Mouse (Mus musculus) erythroblast, embryonic 14.5 days (primary cell): ENCODE measurements around the gene Snx15. TPM values are rescaled to one million over a fixed set of nuclear protein-coding genes. Genes with fewer than 3 reads are reported as not detected.

Experiments
- H3K27me3 ChIP-seq: 2 replicates; pipeline ENCODE4 v1.6.1; 2012; ENCODE audit warnings: inconsistent platforms; ENCODE audit not compliant: control insufficient read depth
- H3K36me3 ChIP-seq: 2 replicates; pipeline ENCODE4 v1.6.1; 2012; ENCODE audit warnings: mild to moderate bottlenecking, inconsistent platforms; ENCODE audit not compliant: control insufficient read depth
- H3K4me1 ChIP-seq: 2 replicates; pipeline ENCODE4 v1.6.1; 2012; ENCODE audit warnings: inconsistent platforms; ENCODE audit not compliant: control insufficient read depth
- H3K4me3 ChIP-seq: replicated peaks from 2 replicates; pipeline ENCODE3; 2012; ENCODE audit warnings: moderate library complexity, mild to moderate bottlenecking, inconsistent platforms
- H3K9me3 ChIP-seq: 2 replicates; pipeline ENCODE4 v1.6.1; 2012; ENCODE audit warnings: low read length, inconsistent platforms, mixed read lengths; ENCODE audit not compliant: control insufficient read depth
- GATA1 ChIP-seq: IDR thresholded peaks from 2 replicates; pipeline ENCODE4 v1.6.1; 2012; ENCODE audit warnings: low read length, inconsistent platforms, mixed read lengths
- TAL1 ChIP-seq: IDR thresholded peaks from 3 replicates; pipeline ENCODE4 v1.6.1; 2012; ENCODE audit warnings: low read length, inconsistent platforms, mixed read lengths
- polyA plus RNA-seq: library from polyadenylated mRNA; stranded (reverse); fragments of >175 nt; gene quantifications from 2 replicates; pipeline ENCODE4 v1.2.3, GENCODE M21; 2012

Snx15 gene
- 87.4 and 91.3 TPM in 2 replicates for polyA plus RNA-seq

DNA sequence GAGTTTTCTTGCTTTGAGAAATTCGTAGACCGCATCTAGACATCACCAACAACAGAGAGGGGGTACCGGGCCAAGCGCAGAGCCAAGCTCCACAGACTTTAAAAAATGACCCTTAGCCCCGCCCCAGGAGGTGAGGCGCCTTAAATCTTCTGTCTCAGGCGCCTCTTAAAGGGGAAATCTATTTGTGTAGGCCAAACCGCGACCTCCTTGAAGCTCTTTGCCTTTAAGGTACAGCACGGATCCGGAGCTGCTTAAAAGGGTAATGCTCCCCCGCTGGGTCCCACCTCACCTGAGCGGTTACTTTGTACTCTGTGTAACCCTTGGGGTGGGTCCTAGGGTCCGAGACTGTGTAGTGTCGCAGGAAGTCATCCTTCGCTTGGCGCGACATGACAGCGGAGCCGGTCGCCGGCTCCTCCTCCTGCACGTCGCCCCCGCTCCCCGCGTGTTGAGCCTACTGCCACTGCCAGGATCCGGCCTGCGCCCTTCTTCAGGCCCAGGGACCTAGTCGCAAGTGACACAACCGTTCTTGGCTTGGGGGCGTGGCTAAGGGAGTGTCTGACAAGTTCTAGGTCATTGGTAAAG lies at the start of gene Snx15:
Gene Snx15, minus strand, starts transcription at position 545 of the 582 bp plus-strand sequence.
- no peaks in the 10 kb centered on the region for H3K27me3 ChIP-seq
- peaks cover 33% of the 10 kb centered on the region for H3K36me3 ChIP-seq
- H3K4me1 ChIP-seq, result peaks cover 72% of the 10 kb centered on the region
- H3K4me3 ChIP-seq, result peak within 1 kb of the TSS; percentile 68
- no peaks in the 10 kb centered on the region for H3K9me3 ChIP-seq
- no peak for TF ChIP-seq GATA1
- TF ChIP-seq TAL1, result no peak

DNA sequence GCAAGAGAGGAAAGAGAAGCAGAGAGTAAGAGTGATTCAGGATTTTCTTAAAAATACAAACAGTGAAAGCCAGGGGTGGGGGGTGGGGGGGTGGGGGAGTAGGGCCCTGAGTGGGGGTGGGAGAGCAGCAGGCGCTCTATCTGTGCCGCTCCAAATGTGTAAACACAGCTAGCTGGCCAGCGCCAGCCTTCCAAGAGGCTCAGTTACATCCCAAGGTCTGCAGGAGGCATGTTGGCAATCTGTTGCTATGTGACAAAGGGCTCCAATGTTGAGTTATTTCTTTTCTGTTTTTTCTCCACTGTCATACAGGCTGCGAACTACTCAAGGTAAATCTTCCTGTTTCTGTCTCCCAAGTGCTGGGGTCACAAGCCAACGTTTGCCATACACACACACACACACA lies 46.7 kb upstream of the Snx15 start:
- Histone ChIP-seq H3K4me1 (no peaks in the 10 kb centered on the region), H3K36me3 (no peaks in the 10 kb centered on the region), H3K27me3 (no peaks in the 10 kb centered on the region), H3K4me3 (no peak overlapping the region), H3K9me3 (peaks cover 4% of the 10 kb centered on the region; the same call in 1 of the 2 replicates)
- TF ChIP-seq GATA1, result no peak
- TF ChIP-seq TAL1, result no peak

DNA sequence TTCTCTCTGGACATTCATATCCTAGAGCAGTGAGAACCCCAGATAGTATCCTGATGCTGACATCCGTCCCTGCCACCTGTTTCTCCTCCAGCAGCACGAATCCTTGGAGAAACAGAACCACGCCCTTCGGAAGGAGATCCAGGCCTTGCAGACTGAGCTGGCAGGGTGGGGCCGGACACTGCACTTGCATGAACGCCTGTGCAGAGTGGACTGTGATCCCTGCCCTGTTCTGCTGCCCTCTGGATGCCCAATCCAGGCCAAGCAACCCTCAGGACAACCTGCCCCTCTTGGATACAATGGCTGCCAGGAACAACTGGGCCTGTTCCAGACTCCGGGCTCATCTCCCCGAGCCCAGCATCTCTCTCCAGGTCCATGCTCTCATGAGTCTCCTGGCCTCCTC lies 43.1 kb upstream of the Snx15 start:
- H3K4me1 ChIP-seq, result no peaks in the 10 kb centered on the region
- no peak for TF ChIP-seq TAL1
- TF ChIP-seq GATA1, result no peak

DNA sequence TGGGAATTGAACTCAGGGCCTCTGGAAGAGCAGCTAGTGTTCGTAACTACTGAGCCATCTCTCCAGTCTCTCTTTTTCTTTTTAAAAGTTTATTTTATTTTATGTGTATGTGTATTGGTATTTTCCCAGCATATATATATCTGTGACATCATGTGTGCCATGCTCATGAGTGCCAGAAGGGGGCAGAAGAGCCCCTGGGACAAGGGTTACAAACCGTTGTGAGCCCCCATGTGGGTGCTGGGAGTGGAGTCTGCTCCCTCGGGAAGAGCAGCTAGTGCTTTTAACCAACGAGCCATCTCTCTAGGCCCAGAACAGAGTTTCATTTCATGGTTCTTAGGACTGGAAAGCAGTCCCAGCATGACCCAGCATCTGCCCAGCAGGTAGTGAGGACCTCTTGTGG lies 38.6 kb upstream of the Snx15 start:
- TF ChIP-seq TAL1, result no peak
- no peak for TF ChIP-seq GATA1
- no peaks in the 10 kb centered on the region for H3K9me3 ChIP-seq
- peaks cover 2% of the 10 kb centered on the region; the same call in 1 of the 2 replicates for H3K27me3 ChIP-seq
- H3K4me3 ChIP-seq, result no peak overlapping the region
- H3K36me3 ChIP-seq, result no peaks in the 10 kb centered on the region
- peaks cover 9% of the 10 kb centered on the region for H3K4me1 ChIP-seq

More for the DNA sequence above, 43.1 kb upstream of the Snx15 start:
- no peaks in the 10 kb centered on the region for H3K27me3 ChIP-seq
- H3K9me3 ChIP-seq, result no peaks in the 10 kb centered on the region
- no peaks in the 10 kb centered on the region for H3K36me3 ChIP-seq
- no peak overlapping the region for H3K4me3 ChIP-seq

DNA sequence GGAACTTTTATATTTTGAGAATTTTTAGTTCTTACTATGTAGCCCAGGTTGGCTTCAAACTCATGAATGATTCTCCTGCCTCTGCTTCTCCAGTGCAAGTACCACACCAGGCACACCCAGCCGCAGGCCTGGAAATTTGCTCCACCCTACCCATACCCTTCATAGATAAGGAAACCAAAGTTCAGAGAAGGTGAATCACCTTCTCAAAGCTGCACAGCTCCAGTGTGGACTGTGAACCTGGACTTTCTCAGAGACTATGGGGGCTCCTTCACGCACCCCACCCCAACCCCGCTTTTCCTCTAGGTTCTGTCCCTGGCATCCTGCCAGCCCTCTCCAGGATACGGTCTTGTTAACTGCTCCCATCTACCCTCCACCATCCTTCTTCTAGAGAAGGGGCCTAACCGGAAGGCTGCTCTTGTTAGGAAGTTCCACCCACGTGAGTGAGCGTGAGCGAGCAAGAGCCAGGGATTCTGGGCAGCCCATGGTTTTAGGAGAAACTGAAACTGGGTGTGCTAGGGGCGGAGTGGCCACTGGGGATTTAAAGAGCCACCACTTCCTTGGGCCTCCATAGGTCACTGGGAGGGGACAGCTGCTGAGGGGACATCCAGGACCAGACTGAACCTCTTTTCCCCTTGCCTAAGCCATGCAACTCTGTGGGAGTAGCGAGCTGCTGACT lies 35.9 kb upstream of the Snx15 start:
- no peak overlapping the region for H3K4me3 ChIP-seq
- no peaks in the 10 kb centered on the region for H3K36me3 ChIP-seq
- peaks cover 9% of the 10 kb centered on the region for H3K4me1 ChIP-seq

DNA sequence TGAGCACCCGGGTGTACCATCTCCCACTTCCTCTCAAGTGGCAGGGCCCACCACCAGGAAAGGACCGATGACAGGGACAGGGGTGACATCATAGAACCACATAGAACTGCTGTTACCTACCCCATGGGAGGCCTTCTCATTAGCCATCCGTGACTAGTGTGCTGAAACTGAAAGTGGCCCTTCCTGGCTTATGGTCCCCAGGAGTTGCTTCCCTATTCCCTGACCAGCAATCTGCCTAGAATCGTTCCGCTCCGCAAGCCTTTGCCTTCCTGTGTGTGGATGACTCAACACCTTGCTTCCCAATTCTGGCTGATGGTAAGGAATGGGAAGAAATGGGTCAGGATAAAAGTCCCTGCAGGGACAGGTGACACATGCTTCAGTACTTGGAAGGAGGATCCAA lies 29.1 kb upstream of the Snx15 start:
- Histone ChIP-seq H3K27me3 (peaks cover 4% of the 10 kb centered on the region; the same call in 1 of the 2 replicates), H3K36me3 (no peaks in the 10 kb centered on the region), H3K4me1 (peaks cover 8% of the 10 kb centered on the region), H3K4me3 (no peak overlapping the region), H3K9me3 (no peaks in the 10 kb centered on the region)
- TF ChIP-seq GATA1 (no peak), TAL1 (no peak)

More for the DNA sequence above, 35.9 kb upstream of the Snx15 start:
- peaks cover 4% of the 10 kb centered on the region; the same call in 1 of the 2 replicates for H3K27me3 ChIP-seq
- H3K9me3 ChIP-seq, result no peaks in the 10 kb centered on the region
- TF ChIP-seq GATA1 (no peak), TAL1 (no peak)

DNA sequence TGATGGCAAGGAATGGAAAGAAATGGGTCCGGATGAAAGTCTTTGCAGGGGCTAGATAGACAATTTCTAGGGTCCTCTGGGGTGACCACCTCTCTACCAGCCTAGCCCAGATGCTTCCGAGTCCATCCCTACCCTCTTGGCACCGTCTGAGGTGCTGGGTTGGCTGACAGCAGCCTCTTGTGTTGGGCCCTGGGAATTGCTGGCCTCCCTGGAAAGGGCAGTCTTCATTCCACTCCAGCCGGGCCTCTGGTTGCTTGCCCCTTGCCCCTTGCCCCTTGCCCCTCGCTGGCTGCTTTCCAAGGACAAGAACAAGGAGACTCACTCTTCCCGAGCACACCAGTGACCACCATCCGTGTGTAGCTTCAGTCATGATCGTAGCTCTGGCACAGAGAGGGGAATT lies 28.3 kb upstream of the Snx15 start:
- Histone ChIP-seq H3K4me1 (peaks cover 8% of the 10 kb centered on the region), H3K9me3 (no peaks in the 10 kb centered on the region), H3K27me3 (peaks cover 7% of the 10 kb centered on the region), H3K4me3 (no peak overlapping the region), H3K36me3 (no peaks in the 10 kb centered on the region)
- TF ChIP-seq GATA1 (no peak), TAL1 (no peak)

DNA sequence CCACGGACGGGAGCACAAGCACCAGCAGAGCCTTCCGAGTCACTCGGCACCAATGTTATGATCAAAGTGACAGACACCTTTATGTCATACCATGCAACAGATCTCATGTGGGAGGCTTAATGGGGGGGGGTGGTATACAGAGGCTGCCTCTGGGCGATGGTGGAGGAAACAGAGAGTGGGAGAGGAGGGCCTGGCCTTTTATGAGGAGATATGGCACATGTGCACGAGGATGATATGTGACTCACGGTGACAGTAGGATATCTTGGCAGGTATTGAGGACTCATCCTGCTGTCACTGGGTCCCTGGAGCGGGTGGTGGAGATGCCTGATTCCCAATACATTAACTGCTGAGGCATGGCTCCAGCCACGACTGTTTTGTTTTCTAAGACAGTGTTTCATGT lies 27.1 kb upstream of the Snx15 start:
- Histone ChIP-seq H3K4me1 (peaks cover 8% of the 10 kb centered on the region), H3K4me3 (no peak overlapping the region), H3K9me3 (no peaks in the 10 kb centered on the region), H3K36me3 (no peaks in the 10 kb centered on the region), H3K27me3 (peaks cover 7% of the 10 kb centered on the region)
- TF ChIP-seq TAL1 (no peak), GATA1 (no peak)

DNA sequence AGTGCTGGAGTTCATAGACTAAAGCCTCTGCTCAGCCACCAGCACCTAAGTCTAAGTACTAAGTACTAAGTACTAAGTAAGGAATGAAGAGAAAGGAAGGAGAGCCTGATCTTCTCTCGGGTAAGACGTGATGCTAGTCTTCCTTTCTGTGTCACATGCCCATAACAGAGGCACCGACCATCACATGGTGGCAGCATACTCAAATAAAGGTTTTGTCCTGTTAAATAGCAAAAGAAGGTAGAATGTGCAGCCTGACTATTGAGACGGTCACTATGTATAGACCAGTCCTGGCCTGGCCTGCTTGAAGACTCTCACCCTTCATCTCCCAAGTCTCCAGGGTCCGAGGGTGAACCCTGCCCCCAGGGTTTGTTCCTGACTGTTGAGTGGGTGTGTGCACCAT lies 16.7 kb upstream of the Snx15 start:
- Histone ChIP-seq H3K27me3 (0 out of 2 replicates have a peak, but pooled peaks cover 2% of the 10 kb centered on the region), H3K36me3 (peaks cover under 1% of the 10 kb centered on the region; the same call in 1 of the 2 replicates), H3K4me1 (peaks cover 20% of the 10 kb centered on the region), H3K9me3 (no peaks in the 10 kb centered on the region), H3K4me3 (no peak overlapping the region)
- TF ChIP-seq TAL1 (no peak), GATA1 (no peak)
